Mouse (Mus musculus) E14TG2a.4 (cell line): ENCODE results near the gene Nrxn3.

Experiments used
- CTCF ChIP-seq: conservative IDR thresholded peaks from 2 replicates; pipeline ENCODE4 v1.5.1; 2014; ENCODE audit warnings: low read length
- NANOG ChIP-seq: IDR thresholded peaks from 2 replicates; pipeline ENCODE4 v1.6.1; 2014; ENCODE audit warnings: borderline replicate concordance, low read length, mixed read lengths
- POU5F1 ChIP-seq: IDR thresholded peaks from 2 replicates; pipeline ENCODE4 v1.6.1; 2014; ENCODE audit warnings: low read length, borderline replicate concordance

DNA sequence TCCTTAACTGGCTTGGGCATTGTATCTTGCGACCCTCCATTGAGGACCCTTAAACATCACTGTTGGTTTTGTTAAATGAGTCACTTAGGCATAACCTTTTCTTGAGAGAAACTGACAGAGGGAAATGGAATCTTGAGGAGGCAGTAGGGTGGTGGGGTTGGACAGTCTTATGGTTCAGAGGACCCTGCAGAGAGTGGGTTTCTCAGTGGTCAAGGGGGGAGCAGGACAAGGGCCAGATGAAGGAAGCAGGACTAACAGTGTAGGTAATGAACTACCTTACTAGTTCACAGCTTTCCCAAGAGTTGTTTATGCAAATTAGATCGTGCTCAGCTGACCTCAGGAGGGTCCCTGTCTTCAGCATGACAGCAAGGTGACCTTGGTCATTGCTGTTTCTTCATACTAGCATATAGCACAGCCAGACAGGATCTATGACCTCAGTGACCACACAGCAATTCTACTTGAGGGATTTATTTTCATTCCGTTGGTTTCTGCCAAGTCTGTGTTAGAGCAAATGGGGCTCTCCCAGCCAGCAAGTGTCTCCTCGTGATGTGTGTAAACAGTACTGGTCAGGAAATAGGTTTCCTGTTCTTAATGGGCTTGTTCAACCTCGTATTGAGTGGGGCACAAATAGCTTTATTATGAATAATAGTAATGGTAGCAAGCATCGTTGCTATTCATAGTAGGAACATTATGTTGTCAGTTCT, 384.4 kb downstream of the Nrxn3 start:
- TF ChIP-seq CTCF: no peak
- no peak for TF ChIP-seq NANOG
- TF ChIP-seq POU5F1: no peak
